Mouse (Mus musculus): Measurements from ENCODE around the gene Tbx5.
"Not testable (repeated sequence)": the region's sequence is repeated elsewhere in the genome, so short reads cannot be mapped to it uniquely, and the experiment has no call there.

The Tbx5 gene

GRCm38 (mm10) chr5:119841634-119842420, 9.4 kb downstream of the Tbx5 start:
- no peak for DNase-seq (ENCODE audit: low read depth, low spot score)

- no peak for DNase-seq (ENCODE audit: low read depth, low spot score)
These were observed 10.4 kb downstream of the Tbx5 start for GRCm38 (mm10) chr5:119842701-119843393.

- DNase-seq (ENCODE audit: low read depth, low spot score) = no peak
These were observed 10.9 kb downstream of the Tbx5 start for GRCm38 (mm10) chr5:119843394-119843777.

GRCm38 (mm10) chr5:119844366-119844765, 11.9 kb downstream of the Tbx5 start:
- no peak for DNase-seq (ENCODE audit: low read depth, low spot score)

- DNase-seq (ENCODE audit: low read depth, low spot score) = no peak
These were observed 12.5 kb downstream of the Tbx5 start for GRCm38 (mm10) chr5:119844994-119845393.

- no peak for DNase-seq (ENCODE audit: low read depth, low spot score)
These were observed 24.6 kb downstream of the Tbx5 start for GRCm38 (mm10) chr5:119857052-119857451.

- DNase-seq (ENCODE audit: low read depth, low spot score) = no peak
These were observed 28.8 kb downstream of the Tbx5 start for GRCm38 (mm10) chr5:119861301-119861700.

GRCm38 (mm10) chr5:119862431-119862830, 30.0 kb downstream of the Tbx5 start:
- DNase-seq (ENCODE audit: low read depth, low spot score) = no peak

- no peak for DNase-seq (ENCODE audit: low read depth, low spot score)
These were observed 34.1 kb downstream of the Tbx5 start for GRCm38 (mm10) chr5:119866277-119867235.

- DNase-seq (ENCODE audit: low read depth, low spot score) = no peak
These were observed 35.5 kb downstream of the Tbx5 start for GRCm38 (mm10) chr5:119867986-119868385.

- no peak for DNase-seq (ENCODE audit: low read depth, low spot score)
These were observed 43.0 kb downstream of the Tbx5 start for GRCm38 (mm10) chr5:119875421-119875820.

- peak; percentile 30 for DNase-seq (ENCODE audit: low read depth, low spot score)
These were observed 44.7 kb downstream of the Tbx5 start for GRCm38 (mm10) chr5:119877185-119877584.

GRCm38 (mm10) chr5:119885595-119885994, 53.1 kb downstream of the Tbx5 start:
- no peak for DNase-seq (ENCODE audit: low read depth, low spot score)

GRCm38 (mm10) chr5:119887381-119887780, 54.9 kb downstream of the Tbx5 start:
- DNase-seq (ENCODE audit: low read depth, low spot score) = no peak

GRCm38 (mm10) chr5:119891960-119892359, 59.5 kb downstream of the Tbx5 start:
- no peak for DNase-seq (ENCODE audit: low read depth, low spot score)

GRCm38 (mm10) chr5:119893060-119893459, 60.6 kb downstream of the Tbx5 start:
- DNase-seq (ENCODE audit: low read depth, low spot score) = no peak

- no peak for DNase-seq (ENCODE audit: low read depth, low spot score)
These were observed 64.1 kb downstream of the Tbx5 start for GRCm38 (mm10) chr5:119896605-119897004.

- no peak for DNase-seq (ENCODE audit: low read depth, low spot score)
These were observed 84.2 kb downstream of the Tbx5 start for GRCm38 (mm10) chr5:119916551-119917171.

- DNase-seq (ENCODE audit: low read depth, low spot score) = not testable (repeated sequence)
These were observed 85.9 kb downstream of the Tbx5 start for GRCm38 (mm10) chr5:119918381-119918780.

- DNase-seq (ENCODE audit: low read depth, low spot score) = no peak
These were observed 88.5 kb downstream of the Tbx5 start for GRCm38 (mm10) chr5:119920941-119921340.

GRCm38 (mm10) chr5:119922229-119922628, 89.8 kb downstream of the Tbx5 start:
- DNase-seq (ENCODE audit: low read depth, low spot score) = no peak
